Mouse (Mus musculus): ENCODE results near the gene Cmklr1. TPM values are rescaled to one million over a fixed set of nuclear protein-coding genes. Genes with fewer than 3 reads are reported as not detected.

Gene Cmklr1
- polyA plus RNA-seq, 1 experiment from 2014 or later = 3.2 TPM

- no peaks in the 10 kb centered on the region for H3K36me3 ChIP-seq
- 0 out of 2 replicates have a peak overlapping the region, but pooled peaks have one; percentile 18 for H3K27ac ChIP-seq (replicated peaks)
- H3K9me3 ChIP-seq (replicated peaks) = no peaks in the 10 kb centered on the region
- 48% methylated on average over 8 of the region's 8 CpGs for WGBS
- ATAC-seq (ENCODE audit: low FRiP score) = no peak
- no peak overlapping the region for H3K9ac ChIP-seq (replicated peaks)
- peaks cover 35% of the 10 kb centered on the region for H3K4me1 ChIP-seq
- H3K4me3 ChIP-seq (replicated peaks) = no peak overlapping the region
- no peaks in the 10 kb centered on the region for H3K27me3 ChIP-seq (replicated peaks)
- H3K4me2 ChIP-seq = no peak overlapping the region
These were observed 70.0 kb downstream of the Cmklr1 start for GRCm38 (mm10) chr5:113580248-113580647.

GRCm38 (mm10) chr5:113579128-113579527 lies 71.1 kb downstream of the Cmklr1 start:
- Histone ChIP-seq H3K4me2 (no peak overlapping the region), H3K36me3 (peaks cover 4% of the 10 kb centered on the region; the same call in 1 of the 2 replicates), H3K4me1 (peaks cover 35% of the 10 kb centered on the region), H3K9me3 (replicated peaks) (no peaks in the 10 kb centered on the region), H3K4me3 (replicated peaks) (no peak overlapping the region), H3K27me3 (replicated peaks) (no peaks in the 10 kb centered on the region), H3K27ac (replicated peaks) (peak overlapping the region; percentile 33), H3K9ac (replicated peaks) (no peak overlapping the region)
- 62% methylated on average over 4 of the region's 4 CpGs for WGBS
- no peak for ATAC-seq (ENCODE audit: low FRiP score)

- H3K27ac ChIP-seq (replicated peaks) = peak overlapping the region; percentile 43
- peaks cover 35% of the 10 kb centered on the region for H3K4me1 ChIP-seq
- H3K9me3 ChIP-seq (replicated peaks) = no peaks in the 10 kb centered on the region
- no peak overlapping the region for H3K4me3 ChIP-seq (replicated peaks)
- H3K9ac ChIP-seq (replicated peaks) = no peak overlapping the region
- peaks cover 9% of the 10 kb centered on the region; the same call in 1 of the 2 replicates for H3K36me3 ChIP-seq
- H3K4me2 ChIP-seq = no peak overlapping the region
- no peaks in the 10 kb centered on the region for H3K27me3 ChIP-seq (replicated peaks)
- no peak for ATAC-seq (ENCODE audit: low FRiP score)
- 49% methylated on average over 6 of the region's 6 CpGs for WGBS
These were observed 71.8 kb downstream of the Cmklr1 start for GRCm38 (mm10) chr5:113578428-113578827.

- H3K4me1 ChIP-seq = peaks cover 35% of the 10 kb centered on the region
- H3K27me3 ChIP-seq (replicated peaks) = no peaks in the 10 kb centered on the region
- H3K9ac ChIP-seq (replicated peaks) = no peak overlapping the region
- peak overlapping the region; percentile 39; the same call in 1 of the 2 replicates for H3K4me2 ChIP-seq
- H3K36me3 ChIP-seq = peaks cover 9% of the 10 kb centered on the region; the same call in 1 of the 2 replicates
- WGBS = 74% methylated on average over 7 of the region's 7 CpGs
- ATAC-seq (ENCODE audit: low FRiP score) = no peak
- H3K27ac ChIP-seq (replicated peaks) = peak overlapping the region; percentile 24; the same call in 1 of the 2 replicates
- no peak overlapping the region for H3K4me3 ChIP-seq (replicated peaks)
- H3K9me3 ChIP-seq (replicated peaks) = no peaks in the 10 kb centered on the region
These were observed 72.7 kb downstream of the Cmklr1 start for GRCm38 (mm10) chr5:113577555-113577954.

GRCm38 (mm10) chr5:113570056-113570717 lies 80.0 kb downstream of the Cmklr1 start:
- WGBS = 53% methylated on average over 7 of the region's 7 CpGs
- Histone ChIP-seq H3K9ac (replicated peaks) (no peak overlapping the region), H3K4me3 (replicated peaks) (no peak overlapping the region), H3K27me3 (replicated peaks) (no peaks in the 10 kb centered on the region), H3K27ac (replicated peaks) (no peak overlapping the region), H3K4me2 (no peak overlapping the region), H3K4me1 (no peaks in the 10 kb centered on the region), H3K9me3 (replicated peaks) (no peaks in the 10 kb centered on the region), H3K36me3 (peaks cover 9% of the 10 kb centered on the region; the same call in 1 of the 2 replicates)
- no peak for ATAC-seq (ENCODE audit: low FRiP score)

GRCm38 (mm10) chr5:113565858-113566257 lies 84.4 kb downstream of the Cmklr1 start:
- H3K9ac ChIP-seq (replicated peaks) = no peak overlapping the region
- no peak overlapping the region for H3K4me2 ChIP-seq
- H3K27ac ChIP-seq (replicated peaks) = no peak overlapping the region
- H3K36me3 ChIP-seq = 0 out of 2 replicates have a peak, but pooled peaks cover 4% of the 10 kb centered on the region
- no peaks in the 10 kb centered on the region for H3K4me1 ChIP-seq
- no peaks in the 10 kb centered on the region for H3K9me3 ChIP-seq (replicated peaks)
- no peak overlapping the region for H3K4me3 ChIP-seq (replicated peaks)
- ATAC-seq (ENCODE audit: low FRiP score) = no peak
- WGBS = 70% methylated on average over 12 of the region's 12 CpGs
- H3K27me3 ChIP-seq (replicated peaks) = no peaks in the 10 kb centered on the region

GRCm38 (mm10) chr5:113565101-113565854 lies 84.9 kb downstream of the Cmklr1 start:
- Histone ChIP-seq H3K4me2 (no peak overlapping the region), H3K36me3 (0 out of 2 replicates have a peak, but pooled peaks cover 4% of the 10 kb centered on the region), H3K27ac (replicated peaks) (no peak overlapping the region), H3K4me3 (replicated peaks) (no peak overlapping the region), H3K9me3 (replicated peaks) (no peaks in the 10 kb centered on the region), H3K9ac (replicated peaks) (no peak overlapping the region), H3K4me1 (no peaks in the 10 kb centered on the region), H3K27me3 (replicated peaks) (no peaks in the 10 kb centered on the region)
- 77% methylated on average over 10 of the region's 10 CpGs for WGBS
- no peak for ATAC-seq (ENCODE audit: low FRiP score)

- 32% methylated on average over 4 of the region's 4 CpGs for WGBS
- ATAC-seq (ENCODE audit: low FRiP score) = no peak
- Histone ChIP-seq H3K4me2 (no peak overlapping the region), H3K27ac (replicated peaks) (no peak overlapping the region), H3K4me3 (replicated peaks) (no peak overlapping the region), H3K36me3 (0 out of 2 replicates have a peak, but pooled peaks cover 4% of the 10 kb centered on the region), H3K4me1 (no peaks in the 10 kb centered on the region), H3K9me3 (replicated peaks) (no peaks in the 10 kb centered on the region), H3K9ac (replicated peaks) (no peak overlapping the region), H3K27me3 (replicated peaks) (no peaks in the 10 kb centered on the region)
These were observed 85.8 kb downstream of the Cmklr1 start for GRCm38 (mm10) chr5:113564463-113564862.

Other genes with a start within 250 kb of the Cmklr1 start
- gene Wscd2, start 160.1 kb downstream of the Cmklr1 start, polyA plus RNA-seq (2015; fragmentation: Nextera tagmentation; extraction: Ambion mirVana) = 18.2 and 22.6 TPM in 2 replicates
- gene 1700069L16Rik, start 74.3 kb upstream of the Cmklr1 start, polyA plus RNA-seq (2015; fragmentation: Nextera tagmentation; extraction: Ambion mirVana) = not detected in 2 replicates
- gene Ficd, start 85.4 kb upstream of the Cmklr1 start, polyA plus RNA-seq (2015; fragmentation: Nextera tagmentation; extraction: Ambion mirVana) = 9.6 and 11.1 TPM in 2 replicates
- 40.7 and 42.3 TPM in 2 replicates for gene Sart3, start 122.1 kb upstream of the Cmklr1 start, polyA plus RNA-seq (2015; fragmentation: Nextera tagmentation; extraction: Ambion mirVana)
- gene Iscu, start 122.3 kb upstream of the Cmklr1 start, polyA plus RNA-seq (2015; fragmentation: Nextera tagmentation; extraction: Ambion mirVana) = 88.6 and 90.9 TPM in 2 replicates
- gene Tmem119, start 150.1 kb upstream of the Cmklr1 start, polyA plus RNA-seq (2015; fragmentation: Nextera tagmentation; extraction: Ambion mirVana) = 12.1 and 23.1 TPM in 2 replicates
- gene Selplg, start 182.2 kb upstream of the Cmklr1 start, polyA plus RNA-seq (2015; fragmentation: Nextera tagmentation; extraction: Ambion mirVana) = 2.3 and 27.7 TPM in 2 replicates

Data from neural tube, embryonic 15.5 days (tissue).